Mouse (Mus musculus) left cerebral cortex, postnatal 14 days (tissue): ENCODE results near the gene Zfp759. TPM values are rescaled to one million over a fixed set of nuclear protein-coding genes. Genes with fewer than 3 reads are reported as not detected.
"Not testable (repeated sequence)": the region's sequence is repeated elsewhere in the genome, so short reads cannot be mapped to it uniquely, and the experiment has no call there.

Experiments used
- DNase-seq, 2 experiments: peaks; one replicate each; pipeline ENCODE4 v3.0.0; 2021 to 2022; ENCODE audit warnings: low spot score in 2 of 2, mixed read lengths in 1 of 2
- intact Hi-C: fragments of 180-260 bp; cut with DNase I; formaldehyde crosslinking; loops from one replicate; pipeline ENCODE4 v1.15.1; 2025
- long read RNA-seq, 2 experiments: library from polyadenylated mRNA; stranded (forward); transcript quantifications; one replicate each; pipeline ENCODE4 v2.0.0; 2021
- total RNA-seq, 2 experiments: library from RNA; stranded (reverse); gene quantifications; 2 replicates each; pipeline ENCODE4 v1.2.3; 2021

Gene Zfp759
- 10 to 100 TPM in 1 of 2 experiments, 1 to 10 TPM in 1; 8.8 to 10.5 TPM for total RNA-seq
- long read RNA-seq, experiment 1, partial matches to known transcripts: 0 of 6 reads
- long read RNA-seq, experiment 1, other reads (novel, unspliced or antisense): 3 of 6 reads
- long read RNA-seq, experiment 2, partial matches to known transcripts: 0 of 6 reads
- long read RNA-seq, experiment 2, other reads (novel, unspliced or antisense): 4 of 6 reads

- DNase-seq, intact Hi-C loops: not testable (repeated sequence)
These were observed at the start of gene Zfp759 for GRCm38 (mm10) chr13:67121360-67121759. Gene Zfp759 (plus strand): TSS chr13:67121660.

- DNase-seq: no peak
- intact Hi-C loops: no loop called here
These were observed 48.7 kb upstream of the Zfp759 start for GRCm38 (mm10) chr13:67072786-67073185.

- DNase-seq: no peak
- intact Hi-C loops: no loop called here
These were observed 44.2 kb upstream of the Zfp759 start for GRCm38 (mm10) chr13:67077244-67077643.

- peak; percentile 71 to 77 for DNase-seq
- intact Hi-C loops: no loop called here
These were observed 40.2 kb upstream of the Zfp759 start for GRCm38 (mm10) chr13:67081142-67081713.

GRCm38 (mm10) chr13:67081946-67082345 lies 39.5 kb upstream of the Zfp759 start:
- intact Hi-C loops: no loop called here
- no peak for DNase-seq

- no peak for DNase-seq
- intact Hi-C loops: no loop called here
These were observed 31.3 kb upstream of the Zfp759 start for GRCm38 (mm10) chr13:67090154-67090553.

- intact Hi-C loops: no loop called here
- no peak for DNase-seq
These were observed 23.6 kb upstream of the Zfp759 start, which contains the start of gene Zfp708 for GRCm38 (mm10) chr13:67097876-67098275. Gene Zfp708 (minus strand): TSS chr13:67097976.

- no peak for DNase-seq
- intact Hi-C loops: no loop called here
These were observed 13.8 kb upstream of the Zfp759 start for GRCm38 (mm10) chr13:67107681-67108080.

GRCm38 (mm10) chr13:67108194-67108820 lies 13.2 kb upstream of the Zfp759 start, which contains the start of gene Gm28557:
Gene Gm28557 (minus strand): TSS chr13:67108604.
- intact Hi-C loops: no loop called here
- peak; percentile 96 to 98 for DNase-seq

- intact Hi-C loops: no loop called here
- no peak for DNase-seq
These were observed 12.6 kb upstream of the Zfp759 start for GRCm38 (mm10) chr13:67108821-67109206.

GRCm38 (mm10) chr13:67112096-67112495 lies 9.4 kb upstream of the Zfp759 start:
- intact Hi-C loops: no loop called here
- peak in 1 of 2 experiments; percentile 26 for DNase-seq

GRCm38 (mm10) chr13:67113287-67113686 lies 8.2 kb upstream of the Zfp759 start:
- no peak for DNase-seq
- intact Hi-C loops: no loop called here

GRCm38 (mm10) chr13:67116163-67116562 lies 5.3 kb upstream of the Zfp759 start, which contains the start of gene Rslcan18:
Gene Rslcan18 (minus strand): TSS chr13:67116263.
- intact Hi-C loops, DNase-seq: not testable (repeated sequence)

- no peak for DNase-seq
- intact Hi-C loops: no loop called here
These were observed 3.0 kb downstream of the Zfp759 start for GRCm38 (mm10) chr13:67124460-67124859.

- DNase-seq: not testable (repeated sequence)
- intact Hi-C loops: loop anchor here (5.0 kb wide), 1 partner anchor 180 kb away; the partner anchor contains the start of gene Zfp457
These were observed 6.0 kb downstream of the Zfp759 start for GRCm38 (mm10) chr13:67127507-67127906.

GRCm38 (mm10) chr13:67128038-67128721 lies 6.7 kb downstream of the Zfp759 start:
- DNase-seq: peak; percentile 87 to 94
- intact Hi-C loops: loop anchor here (5.0 kb wide), 1 partner anchor 179 kb away; the partner anchor contains the start of gene Zfp457

- DNase-seq, intact Hi-C loops: not testable (repeated sequence)
These were observed 44.7 kb downstream of the Zfp759 start for GRCm38 (mm10) chr13:67166122-67166521.

- intact Hi-C loops: not testable (repeated sequence)
- DNase-seq: peak; percentile 68 to 74
These were observed 51.7 kb downstream of the Zfp759 start, which contains the start of gene Rsl1 for GRCm38 (mm10) chr13:67172991-67173722. Gene Rsl1 (plus strand): TSS chr13:67173182.

- DNase-seq: peak in 1 of 2 experiments; percentile 16
- intact Hi-C loops: loop anchor here (2.0 kb wide), 1 partner anchor 201 kb away; the partner anchor contains the start of genes Gm28041 and Zfp456
These were observed 52.2 kb downstream of the Zfp759 start for GRCm38 (mm10) chr13:67173723-67174055.
